Mouse (Mus musculus): ENCODE results near the gene Taf5.

DNA sequence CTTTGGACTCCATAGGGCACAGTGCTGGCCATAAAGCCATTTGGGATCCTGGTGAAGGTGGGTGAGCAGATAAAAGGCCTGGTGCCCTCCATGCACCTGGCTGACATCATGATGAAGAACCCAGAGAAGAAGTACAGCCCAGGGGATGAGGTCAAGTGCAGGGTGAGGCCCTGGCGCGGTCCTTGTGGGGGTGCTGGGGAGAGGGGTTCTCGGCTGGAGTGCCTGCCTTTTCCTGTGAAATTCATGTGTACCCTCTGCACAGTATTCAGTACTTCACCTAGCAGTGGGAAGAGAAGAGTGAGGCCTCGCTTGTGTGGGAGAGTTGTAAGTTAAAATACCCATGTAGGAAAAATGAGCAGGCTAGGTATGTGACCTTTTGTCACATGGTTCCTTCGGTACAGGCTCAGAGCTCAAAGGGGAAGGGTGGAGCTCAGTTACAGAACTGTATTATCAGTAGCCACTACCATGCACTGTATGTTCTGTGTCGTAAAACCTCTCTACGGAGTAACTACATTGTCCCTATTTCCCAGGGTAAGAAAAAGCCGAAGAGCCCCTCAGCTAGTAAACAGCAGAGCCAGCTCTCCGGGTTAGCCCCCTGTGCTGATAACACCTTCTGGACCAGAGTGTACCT lies 37.2 kb downstream of the Taf5 start:
- TF ChIP-seq CTCF (IDR thresholded peaks at IDR 0.05; ENCODE audit: extremely low read depth, insufficient read depth, insufficient read length, insufficient replicate concordance): no peak
- TF ChIP-seq POLR2A (IDR thresholded peaks at IDR 0.05; ENCODE audit: low read depth, low read length): no peak

Measured in spleen, adult 2 months (tissue).